Mouse (Mus musculus) hindbrain, embryonic 14.5 days (tissue): ENCODE measurements around the gene Trappc3. TPM values are rescaled to one million over a fixed set of nuclear protein-coding genes. Genes with fewer than 3 reads are reported as not detected.
"Not testable (repeated sequence)": the region's sequence is repeated elsewhere in the genome, so short reads cannot be mapped to it uniquely, and the experiment has no call there.

ENCODE experiments used
- ATAC-seq: fragments of 200-750 bp; cut with Nextera tagmentation; 2 replicates; pipeline ENCODE4 v1.8.0; 2017; ENCODE audit warnings: moderate number of reproducible peaks, mild to moderate bottlenecking, moderate TSS enrichment, moderate library complexity; ENCODE audit not compliant: low FRiP score
- DNase-seq: peaks from one replicate; pipeline ENCODE4 v3.0.0-alpha.2; 2015; ENCODE audit warnings: low spot score
- H3K27ac ChIP-seq: fragments of 300-500 bp; sonication (generic); 2 replicates; pipeline ENCODE4 v1.5.1; 2014; ENCODE audit warnings: mild to moderate bottlenecking, moderate library complexity
- H3K27me3 ChIP-seq: fragments of 300-500 bp; sonication (generic); 2 replicates; pipeline ENCODE4 v1.6.1; 2014; ENCODE audit warnings: mild to moderate bottlenecking, low read length, mixed read lengths; ENCODE audit not compliant: control insufficient read depth, insufficient read depth
- H3K36me3 ChIP-seq: fragments of 300-500 bp; sonication (generic); replicated peaks from 2 replicates; pipeline ENCODE4 v1.6.1; 2014; ENCODE audit not compliant: control insufficient read depth, insufficient read depth
- H3K4me1 ChIP-seq: fragments of 300-500 bp; sonication (generic); replicated peaks from 2 replicates; pipeline ENCODE4 v1.6.1; 2014; ENCODE audit warnings: antibody characterized with exemption, low read length, mixed read lengths; ENCODE audit not compliant: control insufficient read depth, insufficient read depth
- H3K4me2 ChIP-seq: fragments of 300-500 bp; sonication (generic); replicated peaks from 2 replicates; pipeline ENCODE4 v1.6.1; 2014; ENCODE audit warnings: mild to moderate bottlenecking, moderate library complexity
- H3K4me3 ChIP-seq: fragments of 300-500 bp; sonication (generic); replicated peaks from 2 replicates; pipeline ENCODE4 v1.5.1; 2014; ENCODE audit warnings: mild to moderate bottlenecking, low read length
- H3K9ac ChIP-seq: fragments of 300-500 bp; sonication (generic); 2 replicates; pipeline ENCODE4 v1.6.1; 2014
- H3K9me3 ChIP-seq: fragments of 300-500 bp; sonication (generic); 2 replicates; pipeline ENCODE4 v1.6.1; 2016; ENCODE audit warnings: low read length; ENCODE audit not compliant: control insufficient read depth
- WGBS: fragments of 180-500 bp; shearing (Covaris S2); extraction: QIAGEN DNeasy Blood & Tissue Kit; methylation state at CpG from one replicate; pipeline ENCODE4 v1.1.7; 2014; 5-methylcytosine and 5-hydroxymethylcytosine counted together
- polyA plus RNA-seq: library from polyadenylated mRNA; unstranded; fragments of >200 nt; fragmentation: Nextera tagmentation; extraction: Ambion mirVana; gene quantifications from 2 replicates; pipeline ENCODE4 v1.2.1, GENCODE M21; 2014

The Trappc3 gene
- polyA plus RNA-seq: 40.7 and 45.9 TPM in 2 replicates

DNA sequence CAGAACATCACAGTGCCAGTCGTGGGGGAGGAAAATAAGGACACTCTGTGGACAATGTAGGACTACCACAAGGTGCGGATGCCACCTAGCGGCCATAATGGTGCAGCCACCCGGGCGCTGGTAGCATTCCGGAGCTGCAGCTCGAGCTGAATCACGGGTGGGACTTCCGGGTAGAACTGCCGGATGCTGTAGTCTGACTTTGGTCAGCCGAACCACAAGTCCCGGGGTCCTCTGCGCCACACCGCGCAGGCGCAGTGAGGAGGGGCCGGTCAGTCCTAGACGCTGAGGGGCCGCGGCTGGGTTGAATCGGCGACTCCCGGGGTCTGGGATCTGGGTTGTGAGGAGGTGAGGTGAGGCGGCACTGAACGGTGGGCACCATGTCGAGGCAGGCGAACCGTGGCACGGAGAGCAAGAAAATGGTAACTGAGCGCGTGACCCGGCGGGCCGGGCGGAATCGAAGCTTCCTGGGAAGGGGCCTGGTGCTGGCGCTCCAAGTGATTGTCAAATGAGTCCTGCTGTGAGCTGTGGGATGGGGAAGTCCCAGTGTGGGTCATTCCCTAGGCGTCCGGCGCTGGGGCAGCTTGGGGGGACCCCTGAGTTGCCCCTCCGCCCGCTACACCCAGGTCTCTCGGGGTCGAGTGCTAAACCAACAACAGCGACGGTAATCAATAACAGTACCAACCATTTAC, at the start of gene Trappc3:
TSS of gene Trappc3 (plus strand) at position 207 of the 689 bp plus-strand sequence.
- no peaks in the 10 kb centered on the region for H3K27me3 ChIP-seq
- peak; percentile 96 for ATAC-seq
- H3K9me3 ChIP-seq: no peaks in the 10 kb centered on the region
- WGBS: under 1% methylated on average over 46 of the region's 46 CpGs
- H3K36me3 ChIP-seq: peaks cover 7% of the 10 kb centered on the region; the same call in 1 of the 2 replicates
- H3K4me3 ChIP-seq: peak within 1 kb of the TSS; percentile 83
- peak within 1 kb of the TSS; percentile 85 for H3K4me2 ChIP-seq
- H3K4me1 ChIP-seq: peaks cover 28% of the 10 kb centered on the region
- peak within 1 kb of the TSS; percentile 86 for H3K9ac ChIP-seq
- DNase-seq: peak; percentile 99
- H3K27ac ChIP-seq: peak within 1 kb of the TSS; percentile 57

DNA sequence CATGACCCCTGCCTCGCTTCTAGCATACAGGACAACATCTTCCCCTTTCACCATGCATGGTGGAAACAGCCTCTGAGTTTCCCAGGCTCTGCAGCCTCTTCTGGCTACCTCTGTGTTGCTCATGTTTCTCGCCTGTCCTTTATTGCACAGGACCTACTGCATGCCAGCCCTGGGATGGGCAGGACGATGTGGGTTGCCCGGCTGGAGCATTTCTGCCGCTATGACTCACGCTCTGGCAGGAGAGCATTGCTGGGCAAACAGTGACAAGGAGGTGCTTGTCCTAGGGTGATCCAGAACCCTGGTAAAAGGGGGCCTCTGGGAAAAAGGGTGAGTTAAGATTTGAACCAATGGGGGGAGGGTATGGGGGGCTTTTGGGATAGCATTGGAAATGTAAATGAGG, 44.4 kb upstream of the Trappc3 start:
- no peak for ATAC-seq

GRCm38 (mm10) chr4:126219540-126219939, 42.6 kb upstream of the Trappc3 start:
- not testable (repeated sequence) for H3K27ac ChIP-seq, H3K4me3 ChIP-seq, H3K4me1 ChIP-seq, H3K4me2 ChIP-seq, H3K36me3 ChIP-seq, H3K9ac ChIP-seq, DNase-seq, H3K9me3 ChIP-seq, H3K27me3 ChIP-seq, ATAC-seq
- WGBS: 71% methylated on average over 3 of the region's 3 CpGs

More for the DNA sequence above, 44.4 kb upstream of the Trappc3 start:
- no peak for DNase-seq
- Histone ChIP-seq H3K4me1 (no peaks in the 10 kb centered on the region), H3K9ac (no peak overlapping the region), H3K4me3 (no peak overlapping the region), H3K27me3 (no peaks in the 10 kb centered on the region), H3K36me3 (no peaks in the 10 kb centered on the region), H3K9me3 (no peaks in the 10 kb centered on the region), H3K27ac (no peak overlapping the region), H3K4me2 (no peak overlapping the region)
- 89% methylated on average over 6 of the region's 6 CpGs for WGBS

- no peaks in the 10 kb centered on the region for H3K9me3 ChIP-seq
- no peak overlapping the region for H3K27ac ChIP-seq
- DNase-seq: no peak
- no peak overlapping the region for H3K4me2 ChIP-seq
- WGBS: 87% methylated on average over 10 of the region's 10 CpGs
- H3K4me1 ChIP-seq: no peaks in the 10 kb centered on the region
- H3K27me3 ChIP-seq: no peaks in the 10 kb centered on the region
- H3K36me3 ChIP-seq: no peaks in the 10 kb centered on the region
- H3K4me3 ChIP-seq: no peak overlapping the region
- H3K9ac ChIP-seq: no peak overlapping the region
- ATAC-seq: no peak
Measured at GRCm38 (mm10) chr4:126220045-126220444, 42.1 kb upstream of the Trappc3 start.

DNA sequence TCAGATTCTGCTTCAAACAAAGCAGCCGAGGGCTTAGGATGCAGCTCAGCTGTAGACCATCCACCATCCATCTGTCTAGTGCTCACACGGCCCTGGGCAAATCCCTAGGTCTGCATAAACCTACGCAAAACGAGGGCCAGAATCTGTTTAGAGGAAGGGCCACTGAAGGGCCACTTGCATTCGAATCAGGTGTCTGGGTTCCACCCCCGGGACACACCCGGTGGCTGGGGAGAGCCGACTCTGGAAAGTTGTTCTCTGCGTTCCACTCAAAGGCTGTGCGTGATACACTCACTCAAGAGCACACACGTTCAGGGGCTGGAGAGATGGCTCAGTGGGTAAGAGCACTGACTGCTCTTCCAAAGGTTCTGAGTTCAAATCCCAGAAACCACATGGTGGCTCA, 39.5 kb upstream of the Trappc3 start:
- Histone ChIP-seq H3K27ac (no peak overlapping the region), H3K4me1 (no peaks in the 10 kb centered on the region), H3K36me3 (no peaks in the 10 kb centered on the region), H3K4me3 (no peak overlapping the region), H3K4me2 (no peak overlapping the region), H3K9ac (no peak overlapping the region), H3K9me3 (no peaks in the 10 kb centered on the region), H3K27me3 (no peaks in the 10 kb centered on the region)
- WGBS: 86% methylated on average over 11 of the region's 11 CpGs
- ATAC-seq (no peak), DNase-seq (no peak)

DNA sequence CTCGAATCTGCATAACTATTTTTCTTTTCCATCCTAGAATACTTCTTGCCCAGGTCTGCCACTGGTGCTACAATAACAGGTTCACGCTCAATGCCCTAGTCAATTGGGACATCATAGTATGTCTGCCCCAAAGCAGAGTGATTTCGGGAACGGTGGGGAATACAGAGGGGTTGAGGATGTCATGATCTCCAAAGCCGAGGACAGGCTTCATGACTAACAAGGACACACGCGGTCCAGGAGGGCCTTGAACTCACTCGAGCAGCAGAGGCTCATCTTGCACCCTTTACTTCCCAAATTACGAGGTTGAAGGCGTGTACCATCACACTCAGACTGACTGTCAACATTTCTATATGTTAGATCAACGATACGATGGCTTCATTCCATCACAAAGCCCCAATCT, 35.5 kb upstream of the Trappc3 start:
- no peak overlapping the region for H3K4me3 ChIP-seq
- DNase-seq: no peak
- H3K27me3 ChIP-seq: no peaks in the 10 kb centered on the region
- WGBS: 58% methylated on average over 12 of the region's 12 CpGs
- H3K9me3 ChIP-seq: no peaks in the 10 kb centered on the region
- no peak overlapping the region for H3K27ac ChIP-seq
- H3K9ac ChIP-seq: no peak overlapping the region; the same call in 1 of the 2 replicates
- peak; percentile 39; the same call in 1 of the 2 replicates for ATAC-seq
- H3K36me3 ChIP-seq: peaks cover 19% of the 10 kb centered on the region
- H3K4me2 ChIP-seq: peak overlapping the region; percentile 47; the same call in 1 of the 2 replicates
- no peaks in the 10 kb centered on the region for H3K4me1 ChIP-seq

- H3K9ac ChIP-seq: peak overlapping the region; percentile 21; the same call in 1 of the 2 replicates
- peak; percentile 93 for DNase-seq
- ATAC-seq: peak; percentile 81; the same call in 1 of the 2 replicates
- H3K4me2 ChIP-seq: peak overlapping the region; percentile 47
- H3K4me1 ChIP-seq: no peaks in the 10 kb centered on the region
- WGBS: 8% methylated on average over 18 of the region's 18 CpGs
- no peak overlapping the region for H3K27ac ChIP-seq
- no peaks in the 10 kb centered on the region for H3K27me3 ChIP-seq
- H3K36me3 ChIP-seq: peaks cover 25% of the 10 kb centered on the region
- no peaks in the 10 kb centered on the region for H3K9me3 ChIP-seq
- H3K4me3 ChIP-seq: peak overlapping the region; percentile 9; the same call in 1 of the 2 replicates
Measured at GRCm38 (mm10) chr4:126227077-126227761, 34.9 kb upstream of the Trappc3 start.

GRCm38 (mm10) chr4:126228144-126228543, 34.0 kb upstream of the Trappc3 start:
- H3K36me3 ChIP-seq: peaks cover 34% of the 10 kb centered on the region
- no peak for DNase-seq

GRCm38 (mm10) chr4:126229900-126230299, 32.2 kb upstream of the Trappc3 start:
- Histone ChIP-seq H3K9ac (no peak overlapping the region), H3K27ac (no peak overlapping the region), H3K27me3 (no peaks in the 10 kb centered on the region), H3K9me3 (no peaks in the 10 kb centered on the region), H3K4me2 (no peak overlapping the region), H3K4me1 (no peaks in the 10 kb centered on the region), H3K4me3 (no peak overlapping the region), H3K36me3 (peaks cover 52% of the 10 kb centered on the region)
- 68% methylated on average over 7 of the region's 7 CpGs for WGBS
- ATAC-seq (no peak), DNase-seq (no peak)

More at GRCm38 (mm10) chr4:126228144-126228543, 34.0 kb upstream of the Trappc3 start:
- no peaks in the 10 kb centered on the region for H3K4me1 ChIP-seq
- H3K9me3 ChIP-seq: no peaks in the 10 kb centered on the region
- no peak overlapping the region for H3K9ac ChIP-seq
- no peak overlapping the region for H3K27ac ChIP-seq
- WGBS: 17% methylated on average over 5 of the region's 5 CpGs
- H3K4me3 ChIP-seq: no peak overlapping the region
- no peak overlapping the region for H3K4me2 ChIP-seq
- no peaks in the 10 kb centered on the region for H3K27me3 ChIP-seq
- no peak for ATAC-seq
